Mouse (Mus musculus): ENCODE measurements around the gene Evx2.

Gene Evx2

GRCm38 (mm10) chr2:74681594-74682531 lies 22.5 kb upstream of the Evx2 start:
- DNase-seq (ENCODE audit: low spot score in 2 of 2) = no peak

- DNase-seq (ENCODE audit: low spot score in 2 of 2) = no peak
Observed at GRCm38 (mm10) chr2:74680561-74681398, 21.4 kb upstream of the Evx2 start.

GRCm38 (mm10) chr2:74679980-74680379 lies 20.6 kb upstream of the Evx2 start:
- no peak for DNase-seq (ENCODE audit: low spot score in 2 of 2)

GRCm38 (mm10) chr2:74679596-74679971 lies 20.2 kb upstream of the Evx2 start:
- DNase-seq (ENCODE audit: low spot score in 2 of 2) = no peak

GRCm38 (mm10) chr2:74678891-74679595 lies 19.7 kb upstream of the Evx2 start, which contains the start of gene Hoxd11:
TSS of gene Hoxd11 (plus strand) at chr2:74679557.
- DNase-seq (ENCODE audit: low spot score in 2 of 2) = no peak

- no peak for DNase-seq (ENCODE audit: low spot score in 2 of 2)
Observed at GRCm38 (mm10) chr2:74677106-74677505, 17.7 kb upstream of the Evx2 start.

GRCm38 (mm10) chr2:74676376-74677052 lies 17.2 kb upstream of the Evx2 start:
- DNase-seq (ENCODE audit: low spot score in 2 of 2) = no peak

GRCm38 (mm10) chr2:74675666-74676282 lies 16.4 kb upstream of the Evx2 start:
- no peak for DNase-seq (ENCODE audit: low spot score in 2 of 2)

GRCm38 (mm10) chr2:74674881-74675665 lies 15.7 kb upstream of the Evx2 start, which contains the start of gene Hoxd12:
TSS of gene Hoxd12 (plus strand) at chr2:74675013.
- no peak for DNase-seq (ENCODE audit: low spot score in 2 of 2)

- no peak for DNase-seq (ENCODE audit: low spot score in 2 of 2)
Observed at GRCm38 (mm10) chr2:74673835-74674425, 14.6 kb upstream of the Evx2 start.

GRCm38 (mm10) chr2:74672481-74673362 lies 13.4 kb upstream of the Evx2 start:
- no peak for DNase-seq (ENCODE audit: low spot score in 2 of 2)

GRCm38 (mm10) chr2:74671847-74672246 lies 12.5 kb upstream of the Evx2 start:
- DNase-seq (ENCODE audit: low spot score in 2 of 2) = no peak

GRCm38 (mm10) chr2:74670632-74671188 lies 11.4 kb upstream of the Evx2 start:
- no peak for DNase-seq (ENCODE audit: low spot score in 2 of 2)

- DNase-seq (ENCODE audit: low spot score in 2 of 2) = no peak
Observed at GRCm38 (mm10) chr2:74669650-74670235, 10.4 kb upstream of the Evx2 start.

- DNase-seq (ENCODE audit: low spot score in 2 of 2) = no peak
Observed at GRCm38 (mm10) chr2:74669230-74669578, 9.8 kb upstream of the Evx2 start.

GRCm38 (mm10) chr2:74668370-74669229 lies 9.2 kb upstream of the Evx2 start:
- DNase-seq (ENCODE audit: low spot score in 2 of 2) = no peak

GRCm38 (mm10) chr2:74667842-74668357 lies 8.5 kb upstream of the Evx2 start, which contains the start of gene Hoxd13:
TSS of gene Hoxd13 (plus strand) at chr2:74668310.
- no peak for DNase-seq (ENCODE audit: low spot score in 2 of 2)
